Mouse (Mus musculus) liver, embryonic 11.5 days (tissue): ENCODE results near the gene Eif5. TPM values are rescaled to one million over a fixed set of nuclear protein-coding genes. Genes with fewer than 3 reads are reported as not detected.
A peak's percentile ranks its signal among the peaks of the same experiment; 100 is the strongest.

Source experiments
- ATAC-seq: fragments of 200-750 bp; cut with Nextera tagmentation; replicated peaks from 2 replicates; pipeline ENCODE4 v1.8.0; 2017; ENCODE audit warnings: moderate number of reproducible peaks, mild to moderate bottlenecking, moderate TSS enrichment, moderate library complexity; ENCODE audit not compliant: low FRiP score
- DNase-seq: peaks from one replicate; pipeline ENCODE4 v3.0.0-alpha.2; 2017; ENCODE audit warnings: low spot score
- H3K27ac ChIP-seq: fragments of 300-500 bp; sonication (generic); 2 replicates; pipeline ENCODE4 v1.5.1; 2014; ENCODE audit warnings: mild to moderate bottlenecking, low read depth, low read length, control low read depth
- H3K27me3 ChIP-seq: fragments of 300-500 bp; sonication (generic); replicated peaks from 2 replicates; pipeline ENCODE4 v1.6.1; 2014; ENCODE audit warnings: low read length, mixed read lengths; ENCODE audit not compliant: control insufficient read depth, insufficient read depth
- H3K36me3 ChIP-seq: fragments of 300-500 bp; sonication (generic); 2 replicates; pipeline ENCODE4 v1.6.1; 2014; ENCODE audit warnings: mild to moderate bottlenecking, low read length, moderate library complexity, mixed read lengths; ENCODE audit not compliant: control insufficient read depth, insufficient read depth
- H3K4me1 ChIP-seq: fragments of 300-500 bp; sonication (generic); replicated peaks from 2 replicates; pipeline ENCODE4 v1.6.1; 2014; ENCODE audit warnings: low read length, mixed read lengths; ENCODE audit not compliant: control insufficient read depth, insufficient read depth
- H3K4me2 ChIP-seq: fragments of 300-500 bp; sonication (generic); 2 replicates; pipeline ENCODE4 v1.6.1; 2014; ENCODE audit warnings: mild to moderate bottlenecking, control low read depth, moderate library complexity
- H3K4me3 ChIP-seq: fragments of 300-500 bp; sonication (generic); 2 replicates; pipeline ENCODE4 v1.5.1; 2014; ENCODE audit warnings: low read depth, low read length, control low read depth
- H3K9ac ChIP-seq: fragments of 300-500 bp; sonication (generic); 2 replicates; pipeline ENCODE4 v1.6.1; 2014; ENCODE audit warnings: low read depth, low read length, control low read depth
- H3K9me3 ChIP-seq: fragments of 300-500 bp; sonication (generic); 2 replicates; pipeline ENCODE4 v1.6.1; 2016; ENCODE audit warnings: low read length, inconsistent platforms, mixed read lengths; ENCODE audit not compliant: control insufficient read depth
- WGBS: fragments of 180-500 bp; shearing (Covaris S2); extraction: QIAGEN DNeasy Blood & Tissue Kit; methylation state at CpG from one replicate; pipeline ENCODE4 v1.1.7; 2014; 5-methylcytosine and 5-hydroxymethylcytosine counted together
- polyA plus RNA-seq: library from polyadenylated mRNA; unstranded; fragments of >200 nt; fragmentation: Nextera tagmentation; extraction: Ambion mirVana; gene quantifications from 2 replicates; pipeline ENCODE4 v1.2.1, GENCODE M21; 2014

The Eif5 gene
- polyA plus RNA-seq, 1 experiment from 2014 or later: 623 TPM

- Histone ChIP-seq H3K27ac (no peak overlapping the region), H3K9me3 (no peaks in the 10 kb centered on the region), H3K4me3 (no peak overlapping the region), H3K9ac (no peak overlapping the region), H3K4me1 (peaks cover 16% of the 10 kb centered on the region), H3K27me3 (no peaks in the 10 kb centered on the region), H3K4me2 (no peak overlapping the region), H3K36me3 (no peaks in the 10 kb centered on the region)
- ATAC-seq (no peak), DNase-seq (no peak)
- WGBS: 74% methylated on average over 5 of the region's 5 CpGs
These were observed 22.5 kb downstream of the Eif5 start for GRCm38 (mm10) chr12:111560286-111560685.

GRCm38 (mm10) chr12:111562276-111562814 lies 24.5 kb downstream of the Eif5 start:
- Histone ChIP-seq H3K27me3 (no peaks in the 10 kb centered on the region), H3K9me3 (no peaks in the 10 kb centered on the region), H3K4me1 (peaks cover 15% of the 10 kb centered on the region), H3K36me3 (no peaks in the 10 kb centered on the region), H3K9ac (no peak overlapping the region), H3K4me2 (no peak overlapping the region), H3K4me3 (no peak overlapping the region), H3K27ac (no peak overlapping the region)
- DNase-seq (no peak), ATAC-seq (no peak)
- 51% methylated on average over 4 of the region's 4 CpGs for WGBS

- Histone ChIP-seq H3K9me3 (no peaks in the 10 kb centered on the region), H3K9ac (no peak overlapping the region), H3K27me3 (no peaks in the 10 kb centered on the region), H3K36me3 (no peaks in the 10 kb centered on the region), H3K4me2 (no peak overlapping the region), H3K27ac (no peak overlapping the region), H3K4me3 (no peak overlapping the region), H3K4me1 (peaks cover 14% of the 10 kb centered on the region)
- 40% methylated on average over 5 of the region's 5 CpGs for whole genome bisulfite sequencing
- DNase-seq: no peak
- ATAC-seq: no peak
These were observed 25.3 kb downstream of the Eif5 start for GRCm38 (mm10) chr12:111563076-111563629.

GRCm38 (mm10) chr12:111565363-111565762 lies 27.5 kb downstream of the Eif5 start:
- H3K27me3 ChIP-seq: no peaks in the 10 kb centered on the region
- H3K4me1 ChIP-seq: no peaks in the 10 kb centered on the region
- ATAC-seq (no peak), DNase-seq (no peak)
- H3K4me2 ChIP-seq: no peak overlapping the region
- no peak overlapping the region for H3K4me3 ChIP-seq
- no peak overlapping the region for H3K9ac ChIP-seq
- no peaks in the 10 kb centered on the region for H3K9me3 ChIP-seq
- H3K27ac ChIP-seq: no peak overlapping the region
- WGBS: 72% methylated on average over 5 of the region's 5 CpGs
- no peaks in the 10 kb centered on the region for H3K36me3 ChIP-seq

- WGBS: 66% methylated on average over 11 of the region's 11 CpGs
- H3K9ac ChIP-seq: no peak overlapping the region
- H3K9me3 ChIP-seq: no peaks in the 10 kb centered on the region
- no peak for DNase-seq
- H3K27ac ChIP-seq: no peak overlapping the region
- H3K36me3 ChIP-seq: no peaks in the 10 kb centered on the region
- no peak overlapping the region for H3K4me3 ChIP-seq
- no peaks in the 10 kb centered on the region for H3K27me3 ChIP-seq
- no peak for ATAC-seq
- peaks cover 9% of the 10 kb centered on the region for H3K4me1 ChIP-seq
- H3K4me2 ChIP-seq: no peak overlapping the region
These were observed 31.0 kb downstream of the Eif5 start for GRCm38 (mm10) chr12:111568836-111569235.

- Histone ChIP-seq H3K36me3 (no peaks in the 10 kb centered on the region), H3K4me1 (peaks cover 20% of the 10 kb centered on the region), H3K9me3 (no peaks in the 10 kb centered on the region), H3K4me2 (no peak overlapping the region), H3K27ac (no peak overlapping the region), H3K27me3 (no peaks in the 10 kb centered on the region), H3K9ac (no peak overlapping the region), H3K4me3 (no peak overlapping the region)
- WGBS: 70% methylated on average over 7 of the region's 7 CpGs
- ATAC-seq: no peak
- no peak for DNase-seq
These were observed 34.6 kb downstream of the Eif5 start for GRCm38 (mm10) chr12:111572406-111572805.

GRCm38 (mm10) chr12:111573315-111573714 lies 35.5 kb downstream of the Eif5 start:
- Histone ChIP-seq H3K4me1 (peaks cover 20% of the 10 kb centered on the region), H3K27me3 (no peaks in the 10 kb centered on the region), H3K27ac (no peak overlapping the region), H3K9me3 (no peaks in the 10 kb centered on the region), H3K4me2 (peak overlapping the region; percentile 91), H3K4me3 (peak overlapping the region; percentile 97), H3K36me3 (no peaks in the 10 kb centered on the region), H3K9ac (no peak overlapping the region)
- DNase-seq (no peak), ATAC-seq (no peak)
- WGBS: 44% methylated on average over 6 of the region's 6 CpGs

- ATAC-seq: peak; percentile 96
- Histone ChIP-seq H3K9ac (peak within 1 kb of the TSS; percentile 93), H3K4me1 (peaks cover 20% of the 10 kb centered on the region), H3K27ac (peak within 1 kb of the TSS; percentile 84), H3K9me3 (no peaks in the 10 kb centered on the region), H3K4me2 (peak within 1 kb of the TSS; percentile 91), H3K27me3 (no peaks in the 10 kb centered on the region), H3K36me3 (no peaks in the 10 kb centered on the region), H3K4me3 (peak within 1 kb of the TSS; percentile 97)
- peak; percentile 92 for DNase-seq
- under 1% methylated on average over 71 of the region's 75 CpGs for WGBS
These were observed 36.5 kb downstream of the Eif5 start, which contains the start of gene Mark3 for GRCm38 (mm10) chr12:111574074-111574886. Gene Mark3, plus strand, starts transcription at chr12:111574523.
